Mouse (Mus musculus): ENCODE measurements around the gene Pds5b. TPM values are rescaled to one million over a fixed set of nuclear protein-coding genes. Genes with fewer than 3 reads are reported as not detected.
"Not testable (repeated sequence)": the region's sequence is repeated elsewhere in the genome, so short reads cannot be mapped to it uniquely, and the experiment has no call there.

Gene Pds5b
- polyA plus RNA-seq, 1 experiment from 2014 or later, result 28.4 TPM

GRCm38 (mm10) chr5:150830718-150831117 is 157.2 kb downstream of the Pds5b start:
- Histone ChIP-seq H3K27ac (no peak overlapping the region), H3K36me3 (no peaks in the 10 kb centered on the region), H3K4me3 (replicated peaks) (no peak overlapping the region), H3K9ac (no peak overlapping the region), H3K4me2 (no peak overlapping the region), H3K4me1 (no peaks in the 10 kb centered on the region), H3K27me3 (replicated peaks) (no peaks in the 10 kb centered on the region), H3K9me3 (no peaks in the 10 kb centered on the region)
- ATAC-seq (ENCODE audit: insufficient read depth, low FRiP score, low read depth), result peak; percentile 69; the same call in 1 of the 2 replicates
- 38% methylated on average over 9 of the region's 9 CpGs for WGBS

DNA sequence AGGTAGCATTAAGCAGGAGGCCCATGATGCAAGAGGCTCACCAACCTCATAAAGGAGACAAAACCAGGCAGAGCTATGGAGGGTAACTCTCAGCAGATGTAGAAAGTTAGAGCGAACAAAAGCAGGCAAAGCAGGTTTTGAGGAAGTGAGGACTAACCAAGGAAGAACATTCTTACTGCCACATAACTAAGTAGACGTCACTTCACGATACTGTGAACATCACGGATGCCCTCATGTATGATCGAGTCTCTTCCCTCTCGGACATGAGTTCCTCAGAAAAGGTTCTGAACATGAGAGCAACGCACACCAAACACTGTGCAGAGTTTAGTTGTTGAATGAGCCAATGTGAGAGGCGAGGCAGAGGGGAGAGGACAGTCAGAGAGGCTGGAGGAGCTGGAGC is 163.2 kb downstream of the Pds5b start:
- Histone ChIP-seq H3K4me2 (no peak overlapping the region), H3K4me1 (peaks cover 13% of the 10 kb centered on the region; the same call in 1 of the 2 replicates), H3K27me3 (replicated peaks) (no peaks in the 10 kb centered on the region), H3K4me3 (replicated peaks) (no peak overlapping the region), H3K9me3 (no peaks in the 10 kb centered on the region), H3K27ac (no peak overlapping the region), H3K36me3 (no peaks in the 10 kb centered on the region), H3K9ac (no peak overlapping the region)
- 87% methylated on average over 8 of the region's 8 CpGs for WGBS
- no peak for ATAC-seq (ENCODE audit: insufficient read depth, low FRiP score, low read depth)

DNA sequence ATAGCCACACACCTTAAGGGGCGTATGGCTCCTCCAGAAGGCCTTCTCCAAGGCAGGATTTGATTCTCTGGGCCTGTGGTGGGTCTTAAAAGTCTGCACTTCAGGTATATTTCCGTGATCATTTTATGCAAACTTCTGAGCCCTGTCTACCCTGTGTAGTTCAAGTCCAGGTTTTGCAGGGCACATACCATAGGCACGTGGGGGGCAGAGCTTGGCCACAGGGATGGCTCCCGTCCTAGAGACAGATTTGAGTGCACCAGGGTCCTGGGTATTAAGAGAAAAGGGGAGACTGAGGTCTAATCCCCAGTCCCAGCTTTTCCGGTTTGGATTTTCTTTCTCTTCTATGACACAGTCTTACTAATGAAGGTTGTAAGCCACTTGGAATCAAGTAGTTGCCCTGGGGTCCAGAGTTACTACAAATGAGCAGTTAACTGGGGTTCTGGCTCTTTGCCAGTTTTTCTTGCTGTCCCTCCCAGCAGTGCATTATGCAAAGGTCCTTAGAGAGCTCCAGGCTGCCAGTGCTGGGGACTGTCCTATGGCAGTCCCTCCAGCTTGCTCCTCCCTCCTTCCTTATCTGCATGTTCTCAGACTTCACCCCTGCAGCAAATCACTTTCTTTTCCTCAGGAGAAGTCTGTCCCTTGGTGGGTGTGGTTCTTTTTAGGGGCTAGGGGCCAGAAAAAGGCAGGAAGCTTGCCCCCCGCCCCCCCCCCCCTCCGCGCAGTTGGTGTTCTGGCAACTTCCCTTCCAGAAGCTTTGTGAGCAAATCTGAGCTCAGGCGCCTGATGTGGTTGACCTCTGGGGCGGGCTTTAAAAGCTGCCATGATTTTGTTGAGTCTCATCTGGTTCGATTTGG is 166.4 kb downstream of the Pds5b start:
- 38% methylated on average over 10 of the region's 11 CpGs for WGBS
- H3K4me2 ChIP-seq, result 0 out of 2 replicates have a peak overlapping the region, but pooled peaks have one; percentile 16

GRCm38 (mm10) chr5:150840596-150840995 is 167.1 kb downstream of the Pds5b start:
- H3K27ac ChIP-seq, result peak overlapping the region; percentile 75
- H3K9me3 ChIP-seq, result no peaks in the 10 kb centered on the region
- no peaks in the 10 kb centered on the region for H3K36me3 ChIP-seq
- H3K4me1 ChIP-seq, result peaks cover 13% of the 10 kb centered on the region; the same call in 1 of the 2 replicates
- WGBS, result 25% methylated on average over 11 of the region's 11 CpGs
- no peak overlapping the region for H3K4me3 ChIP-seq (replicated peaks)
- H3K4me2 ChIP-seq, result 0 out of 2 replicates have a peak overlapping the region, but pooled peaks have one; percentile 16
- ATAC-seq (ENCODE audit: insufficient read depth, low FRiP score, low read depth), result peak; percentile 17; the same call in 1 of the 2 replicates
- no peak overlapping the region for H3K9ac ChIP-seq
- H3K27me3 ChIP-seq (replicated peaks), result no peaks in the 10 kb centered on the region

More for the DNA sequence above, 166.4 kb downstream of the Pds5b start:
- Histone ChIP-seq H3K27me3 (replicated peaks) (no peaks in the 10 kb centered on the region), H3K4me3 (replicated peaks) (no peak overlapping the region), H3K9ac (no peak overlapping the region), H3K9me3 (no peaks in the 10 kb centered on the region), H3K36me3 (no peaks in the 10 kb centered on the region), H3K27ac (peak overlapping the region; percentile 75), H3K4me1 (peaks cover 13% of the 10 kb centered on the region; the same call in 1 of the 2 replicates)
- peak; percentile 96 for ATAC-seq (ENCODE audit: insufficient read depth, low FRiP score, low read depth)

- ATAC-seq (ENCODE audit: insufficient read depth, low FRiP score, low read depth), result no peak
- Histone ChIP-seq H3K4me3 (replicated peaks) (no peak overlapping the region), H3K4me2 (no peak overlapping the region), H3K36me3 (no peaks in the 10 kb centered on the region), H3K27ac (no peak overlapping the region), H3K9me3 (no peaks in the 10 kb centered on the region), H3K27me3 (replicated peaks) (no peaks in the 10 kb centered on the region), H3K9ac (no peak overlapping the region), H3K4me1 (no peaks in the 10 kb centered on the region)
- WGBS, result 95% methylated on average over 6 of the region's 6 CpGs
These were observed 172.4 kb downstream of the Pds5b start for GRCm38 (mm10) chr5:150845961-150846360.

DNA sequence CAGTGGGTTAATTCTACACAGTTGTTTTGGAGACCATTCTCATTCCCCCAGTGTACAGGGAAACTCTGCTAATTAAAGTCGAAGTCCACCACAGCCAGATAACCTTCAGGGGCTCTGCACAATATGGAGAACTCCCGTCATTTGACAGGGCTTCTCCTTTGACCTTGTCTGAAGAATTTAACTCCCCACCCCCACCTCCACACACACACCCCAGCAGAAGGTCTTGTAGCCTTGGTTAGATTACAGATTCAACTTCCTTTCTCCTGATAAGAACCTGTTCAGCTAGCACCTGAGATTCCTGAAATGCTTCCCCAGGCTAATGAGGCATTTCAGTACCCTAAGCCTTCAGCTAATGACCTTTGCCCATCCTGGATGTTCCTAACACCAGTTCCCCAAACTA is 177.3 kb downstream of the Pds5b start:
- no peaks in the 10 kb centered on the region for H3K27me3 ChIP-seq (replicated peaks)

GRCm38 (mm10) chr5:150852097-150852496 is 178.6 kb downstream of the Pds5b start:
- not testable (repeated sequence) for H3K9ac ChIP-seq; H3K4me2 ChIP-seq; H3K36me3 ChIP-seq; H3K4me1 ChIP-seq; H3K27me3 ChIP-seq (replicated peaks); H3K4me3 ChIP-seq (replicated peaks); H3K27ac ChIP-seq; ATAC-seq (ENCODE audit: insufficient read depth, low FRiP score, low read depth); H3K9me3 ChIP-seq
- 68% methylated on average over 2 of the region's 2 CpGs for WGBS

More for the DNA sequence above, 177.3 kb downstream of the Pds5b start:
- Histone ChIP-seq H3K27ac (no peak overlapping the region), H3K9ac (no peak overlapping the region), H3K4me2 (no peak overlapping the region), H3K4me1 (no peaks in the 10 kb centered on the region), H3K9me3 (no peaks in the 10 kb centered on the region), H3K4me3 (replicated peaks) (no peak overlapping the region), H3K36me3 (no peaks in the 10 kb centered on the region)
- WGBS, result 19% methylated on average over 2 of the region's 2 CpGs
- ATAC-seq (ENCODE audit: insufficient read depth, low FRiP score, low read depth), result 0 out of 2 replicates have a peak, but pooled peaks have one; percentile 47

DNA sequence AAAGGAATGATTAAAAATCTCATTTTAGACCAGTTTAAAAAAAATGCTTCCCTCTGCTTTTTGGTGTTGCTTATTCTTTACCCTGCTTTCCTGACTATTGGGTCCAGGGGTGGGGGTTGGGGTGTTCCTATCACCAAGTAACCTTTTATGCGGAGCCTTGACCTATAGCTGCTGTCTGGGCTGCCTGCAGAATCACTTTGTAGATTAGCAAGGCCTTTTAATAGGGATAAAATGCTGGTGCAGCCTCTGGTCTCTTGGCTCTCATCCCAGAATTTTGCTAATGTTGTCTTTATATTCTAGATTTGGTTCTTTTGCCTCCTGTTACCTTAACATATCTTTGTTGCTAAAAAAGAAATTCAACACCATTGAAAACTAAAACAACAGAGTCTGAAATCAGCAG is 181.0 kb downstream of the Pds5b start:
- H3K4me2 ChIP-seq, result no peak overlapping the region
- no peaks in the 10 kb centered on the region for H3K9me3 ChIP-seq
- H3K36me3 ChIP-seq, result no peaks in the 10 kb centered on the region
- no peak overlapping the region for H3K4me3 ChIP-seq (replicated peaks)
- no peaks in the 10 kb centered on the region for H3K4me1 ChIP-seq
- H3K9ac ChIP-seq, result no peak overlapping the region
- ATAC-seq (ENCODE audit: insufficient read depth, low FRiP score, low read depth), result no peak
- 32% methylated on average over 1 of the region's 1 CpGs for WGBS
- H3K27me3 ChIP-seq (replicated peaks), result no peaks in the 10 kb centered on the region
- H3K27ac ChIP-seq, result no peak overlapping the region

GRCm38 (mm10) chr5:150859642-150860194 is 186.2 kb downstream of the Pds5b start:
- ATAC-seq (ENCODE audit: insufficient read depth, low FRiP score, low read depth), result no peak
- Histone ChIP-seq H3K4me3 (replicated peaks) (no peak overlapping the region), H3K4me2 (no peak overlapping the region), H3K27ac (no peak overlapping the region), H3K4me1 (no peaks in the 10 kb centered on the region), H3K9me3 (no peaks in the 10 kb centered on the region), H3K36me3 (no peaks in the 10 kb centered on the region), H3K27me3 (replicated peaks) (no peaks in the 10 kb centered on the region), H3K9ac (no peak overlapping the region)
- WGBS, result 43% methylated on average over 5 of the region's 5 CpGs

Other genes with a start within 250 kb of the Pds5b start
- not detected in 2 replicates for gene Zar1l, start 155.6 kb upstream of the Pds5b start, polyA plus RNA-seq (2015; fragmentation: Nextera tagmentation; extraction: Ambion mirVana)
- 20.1 and 22.1 TPM in 2 replicates for gene Brca2, start 151.1 kb upstream of the Pds5b start, polyA plus RNA-seq (2015; fragmentation: Nextera tagmentation; extraction: Ambion mirVana)
- gene N4bp2l1, start 76.6 kb upstream of the Pds5b start, polyA plus RNA-seq (2015; fragmentation: Nextera tagmentation; extraction: Ambion mirVana), result 7.1 and 7.8 TPM in 2 replicates
- 38.2 and 41.5 TPM in 2 replicates for gene N4bp2l2, start 7.6 kb upstream of the Pds5b start, polyA plus RNA-seq (2015; fragmentation: Nextera tagmentation; extraction: Ambion mirVana)

Measured in stomach, embryonic 15.5 days (tissue).